Mouse (Mus musculus): ENCODE data around the gene Ebf1.

Ebf1 gene

DNA sequence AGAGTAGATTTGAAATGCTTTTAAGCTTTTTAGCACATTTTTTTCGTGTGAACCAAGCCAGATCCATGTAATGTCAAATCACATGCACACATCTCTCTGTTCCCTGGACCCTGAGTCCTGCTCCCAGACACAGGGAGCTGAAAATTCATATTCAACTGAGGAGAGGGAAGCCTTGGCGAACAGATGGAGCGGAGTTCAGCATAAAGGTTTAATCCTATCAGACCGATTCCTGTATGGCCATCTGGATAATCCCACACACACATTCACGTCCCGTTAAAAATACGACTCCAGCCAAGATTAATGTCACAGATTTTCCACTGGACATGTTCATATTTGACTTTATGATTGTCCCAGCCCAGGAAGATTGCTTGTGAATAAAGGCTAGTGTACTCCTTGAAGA is 282.8 kb downstream of the Ebf1 start:
- peak; percentile 52 for DNase-seq (ENCODE audit: low spot score)

DNA sequence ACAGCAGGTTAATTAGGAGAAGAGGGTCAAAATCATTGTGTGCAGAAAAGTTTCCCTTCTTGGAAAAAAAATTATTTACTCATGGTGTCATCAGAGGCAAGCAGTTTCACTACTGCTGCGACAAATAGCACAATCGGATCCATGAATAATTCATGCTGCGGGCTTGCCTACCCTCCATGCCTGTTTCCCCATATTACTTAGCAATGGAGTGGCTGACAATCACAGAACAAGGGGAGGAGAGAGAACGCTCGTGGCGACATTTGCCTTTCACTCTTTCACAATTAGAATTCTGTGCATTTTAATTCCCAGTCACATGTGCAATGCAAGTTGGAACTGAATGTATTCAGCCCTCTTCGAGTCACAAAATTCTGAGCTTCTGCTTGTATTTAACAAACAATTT is 283.4 kb downstream of the Ebf1 start:
- peak; percentile 50 for DNase-seq (ENCODE audit: low spot score)

DNA sequence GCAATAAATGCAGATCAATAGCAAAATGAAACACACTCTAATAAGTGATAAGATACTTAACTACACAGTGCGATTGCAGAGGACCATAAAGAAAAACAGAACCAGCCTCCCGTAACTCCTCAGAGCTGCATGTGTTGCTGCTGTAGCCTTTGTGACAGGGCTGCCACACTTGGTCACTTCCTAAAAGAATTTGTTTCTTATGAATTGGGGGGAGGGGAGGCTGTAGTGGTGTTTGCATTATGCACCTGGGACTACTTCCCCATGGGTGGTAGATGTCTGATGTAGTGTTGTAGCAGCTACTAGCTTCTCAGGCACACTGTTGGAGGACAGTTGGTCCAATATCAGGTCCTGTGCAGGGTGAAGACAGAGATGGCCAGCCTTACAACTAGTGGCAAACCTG is 284.6 kb downstream of the Ebf1 start:
- no peak for DNase-seq (ENCODE audit: low spot score)

DNA sequence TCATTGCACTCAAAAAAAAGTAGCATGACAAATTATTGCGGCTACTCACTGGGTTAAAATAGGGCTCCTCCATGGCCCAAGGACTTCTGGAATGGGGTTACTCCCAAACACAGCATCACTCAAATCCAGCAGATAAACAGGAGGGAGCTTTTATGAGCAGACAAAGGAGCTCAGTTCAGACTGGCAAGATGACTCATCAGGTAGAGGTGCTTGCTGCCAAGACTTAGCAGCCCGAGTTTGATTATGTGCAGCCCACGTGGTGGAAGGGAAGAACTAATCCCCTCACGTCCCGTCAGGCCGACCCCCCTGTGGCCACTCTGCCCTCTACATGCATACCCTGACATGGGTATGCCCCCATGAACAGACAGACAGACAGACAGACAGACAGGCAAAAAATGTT is 285.0 kb downstream of the Ebf1 start:
- no peak for DNase-seq (ENCODE audit: low spot score)

DNA sequence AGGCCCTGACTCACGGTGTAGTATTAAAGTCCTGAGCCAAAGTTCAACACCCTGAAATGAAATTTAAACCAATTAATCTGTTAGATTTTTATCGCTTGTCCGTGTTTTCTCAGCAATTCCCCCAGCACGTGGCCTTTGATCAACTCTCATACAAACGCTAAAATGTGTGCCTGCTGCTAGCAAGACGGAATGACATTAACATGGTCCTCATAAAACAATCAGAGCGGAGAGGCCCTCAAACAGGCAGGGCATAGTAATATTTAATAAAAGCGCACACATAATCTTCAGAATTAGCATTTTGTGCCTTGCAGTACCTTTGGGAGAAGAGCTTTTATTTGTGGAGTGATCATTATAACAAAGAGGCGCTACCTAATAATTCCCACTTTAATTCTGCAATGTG is 287.0 kb downstream of the Ebf1 start:
- DNase-seq (ENCODE audit: low spot score) = no peak

DNA sequence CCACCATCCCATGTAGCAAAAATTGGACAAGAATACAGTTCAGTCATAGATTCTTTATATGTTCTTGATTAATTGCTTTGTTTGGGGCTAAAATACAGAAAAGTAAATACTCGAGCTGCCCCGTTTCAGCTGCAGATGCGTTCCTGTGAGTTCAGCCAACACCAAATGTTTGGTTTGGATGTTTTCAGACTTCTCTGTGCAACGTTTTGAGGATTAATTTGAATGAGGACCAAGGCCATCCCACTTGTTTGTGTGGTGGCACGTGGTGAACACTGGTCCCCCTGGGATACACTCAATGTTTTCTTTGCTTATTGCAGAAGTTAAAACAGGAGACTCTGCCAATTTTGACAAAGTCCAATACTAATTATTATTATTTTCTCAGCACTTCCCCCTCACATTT is 289.3 kb downstream of the Ebf1 start:
- no peak for DNase-seq (ENCODE audit: low spot score)

DNA sequence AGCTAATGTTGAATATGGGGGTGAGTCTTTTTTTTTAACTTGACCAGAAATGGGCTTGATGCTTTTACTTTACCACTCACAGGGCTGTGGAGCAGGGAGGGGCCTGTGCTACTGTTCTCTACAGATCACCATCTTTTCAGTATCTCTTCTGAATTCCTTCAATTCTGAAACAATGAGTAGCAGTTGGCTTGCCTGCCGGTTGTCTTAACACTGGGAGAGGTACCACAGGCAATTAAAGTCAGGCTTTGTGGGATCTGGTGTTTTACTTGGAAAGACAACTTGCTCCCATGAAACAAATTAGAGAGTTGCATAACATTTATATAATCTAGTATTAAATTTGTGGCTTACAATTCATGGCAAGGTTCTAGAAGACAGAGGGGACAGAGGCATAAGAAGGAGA is 294.6 kb downstream of the Ebf1 start:
- no peak for DNase-seq (ENCODE audit: low spot score)

DNA sequence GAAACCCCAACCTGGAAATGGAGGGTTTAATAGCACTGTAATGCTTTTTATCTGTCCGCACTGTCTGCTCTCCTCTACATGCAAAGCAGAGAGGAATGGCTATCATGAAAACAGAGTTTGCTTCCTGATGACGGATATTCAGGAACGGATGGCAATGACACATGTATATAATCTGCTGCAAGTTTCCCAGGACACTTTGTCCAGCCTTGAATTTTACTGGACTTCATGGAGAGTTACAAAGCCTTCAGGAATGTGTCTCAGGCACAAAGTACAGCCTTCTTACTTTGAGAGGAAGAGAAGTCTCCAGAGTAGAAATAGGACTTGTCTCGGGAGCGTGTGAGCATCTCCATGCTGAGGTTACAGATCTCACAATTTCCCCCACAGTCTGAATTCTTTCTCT is 296.7 kb downstream of the Ebf1 start:
- no peak for DNase-seq (ENCODE audit: low spot score)

DNA sequence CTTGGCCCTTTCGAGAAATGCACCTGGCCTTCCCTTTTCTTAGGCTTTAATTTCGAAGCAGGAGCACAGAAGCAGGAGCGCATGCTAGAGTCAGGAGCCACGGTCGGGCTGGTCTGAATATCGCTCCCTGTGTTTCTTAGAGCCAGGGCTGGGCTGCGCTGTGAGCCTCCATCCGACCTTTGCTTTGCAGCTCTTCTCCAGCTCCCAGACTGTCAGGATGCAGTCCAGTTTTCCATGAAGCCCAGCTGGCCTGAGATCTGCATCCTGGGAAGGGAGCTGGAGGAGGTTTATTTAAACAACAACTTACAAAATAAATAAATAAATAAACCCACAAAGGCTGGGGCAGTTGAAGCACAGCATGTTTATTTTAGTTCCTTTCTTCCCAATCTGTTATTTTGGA is 299.9 kb downstream of the Ebf1 start:
- no peak for DNase-seq (ENCODE audit: low spot score)

DNA sequence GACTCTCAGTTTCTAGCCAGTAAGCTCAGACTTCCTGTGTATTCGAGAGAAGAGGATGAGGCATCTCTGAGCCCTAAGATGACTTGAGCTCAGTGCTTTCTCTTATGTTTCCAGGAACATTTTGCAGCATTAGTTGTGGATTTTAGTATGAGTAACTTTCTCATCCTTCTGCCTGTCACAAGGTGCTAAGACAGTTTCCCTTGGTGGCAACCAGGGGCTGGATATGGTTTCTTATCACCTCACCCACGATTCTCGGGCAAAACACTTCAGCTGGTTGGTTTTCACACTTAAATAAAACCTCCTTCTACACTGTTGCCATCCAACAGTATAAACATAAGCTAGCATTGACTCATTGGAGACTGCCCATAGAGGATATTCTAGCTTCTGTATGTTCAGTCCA is 306.0 kb downstream of the Ebf1 start:
- no peak for DNase-seq (ENCODE audit: low spot score)

DNA sequence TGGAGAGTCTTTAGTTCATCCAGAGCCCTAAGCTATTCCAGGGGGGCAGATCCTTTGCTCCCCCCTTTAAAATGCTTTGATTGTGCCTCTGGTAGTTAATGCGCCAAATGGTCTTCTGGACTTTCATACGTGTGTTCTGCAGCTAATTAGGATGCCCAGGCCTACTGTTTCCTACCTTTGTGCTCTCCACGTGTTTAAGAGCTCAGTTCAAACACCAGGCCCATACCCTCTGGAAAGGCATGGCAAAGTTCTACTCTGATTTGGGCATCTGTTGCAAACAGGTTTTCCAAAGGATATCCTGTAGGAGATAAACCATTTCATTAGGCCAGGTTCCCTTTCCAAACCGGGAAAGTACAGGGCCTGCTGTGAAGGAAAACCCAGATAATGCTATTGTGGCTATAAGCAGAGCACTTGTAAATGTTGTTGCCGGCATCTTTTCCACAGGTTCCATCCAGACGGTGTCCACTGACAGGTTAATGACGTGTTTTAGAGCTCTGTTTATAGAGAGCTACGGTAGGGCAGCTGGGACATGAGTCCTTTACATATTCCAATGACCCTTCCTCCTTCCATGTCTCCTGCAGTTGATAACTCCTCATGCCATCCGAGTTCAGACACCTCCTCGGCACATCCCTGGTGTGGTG is 306.9 kb downstream of the Ebf1 start:
- no peak for DNase-seq (ENCODE audit: low spot score)

DNA sequence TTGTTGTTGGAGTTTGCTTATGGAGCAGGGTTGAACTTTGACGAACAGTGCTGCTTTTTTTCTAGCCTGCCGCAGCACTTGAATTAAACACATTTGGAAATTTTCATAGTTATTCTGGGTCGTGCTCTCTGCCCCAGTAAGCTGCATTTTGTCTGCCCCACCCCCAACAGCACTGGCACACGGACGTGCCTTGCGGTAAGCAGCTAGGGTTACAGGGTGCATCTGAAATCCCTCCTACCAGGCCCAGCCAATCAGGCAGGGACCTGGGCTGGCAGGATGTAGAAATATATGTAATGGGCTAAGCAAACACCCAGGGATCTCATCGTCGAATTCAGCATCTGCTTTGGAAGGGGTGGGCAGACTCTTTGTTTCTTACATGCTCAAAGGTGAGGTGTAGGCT is 307.8 kb downstream of the Ebf1 start:
- no peak for DNase-seq (ENCODE audit: low spot score)

DNA sequence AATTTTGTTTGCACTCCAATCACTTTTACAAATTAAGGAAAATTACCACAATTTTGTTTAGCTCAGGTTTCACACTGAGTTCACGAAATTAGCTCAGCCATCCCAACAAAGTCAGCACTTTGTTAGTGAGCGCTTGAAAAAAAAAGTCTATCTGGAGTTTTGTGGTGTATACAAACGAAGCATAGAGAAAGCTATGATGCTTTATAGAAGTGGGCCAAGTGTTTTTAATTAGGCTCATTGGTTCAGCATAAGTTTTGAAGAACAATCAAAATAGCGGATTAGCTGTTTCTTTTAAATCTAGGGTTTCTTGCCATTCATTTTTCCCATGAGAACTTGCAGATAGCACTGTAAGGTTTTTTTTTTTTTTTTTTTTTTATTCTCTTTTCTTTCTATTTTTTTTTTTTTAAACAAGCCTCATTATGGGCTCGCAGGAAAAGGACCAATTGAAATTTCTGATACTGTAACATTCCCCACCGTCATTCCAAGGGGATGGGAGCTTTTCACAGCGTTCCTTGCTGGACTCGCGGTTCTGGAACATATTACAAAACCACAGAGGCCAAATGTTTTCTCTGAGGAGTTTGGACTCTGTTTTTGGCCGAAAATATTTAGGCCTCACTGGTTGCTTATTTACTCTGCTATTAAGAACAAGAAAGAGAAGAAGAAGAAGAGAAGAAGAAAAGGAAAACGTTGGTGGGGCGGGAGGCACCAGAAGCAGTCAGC is 308.8 kb downstream of the Ebf1 start:
- DNase-seq (ENCODE audit: low spot score) = no peak

DNA sequence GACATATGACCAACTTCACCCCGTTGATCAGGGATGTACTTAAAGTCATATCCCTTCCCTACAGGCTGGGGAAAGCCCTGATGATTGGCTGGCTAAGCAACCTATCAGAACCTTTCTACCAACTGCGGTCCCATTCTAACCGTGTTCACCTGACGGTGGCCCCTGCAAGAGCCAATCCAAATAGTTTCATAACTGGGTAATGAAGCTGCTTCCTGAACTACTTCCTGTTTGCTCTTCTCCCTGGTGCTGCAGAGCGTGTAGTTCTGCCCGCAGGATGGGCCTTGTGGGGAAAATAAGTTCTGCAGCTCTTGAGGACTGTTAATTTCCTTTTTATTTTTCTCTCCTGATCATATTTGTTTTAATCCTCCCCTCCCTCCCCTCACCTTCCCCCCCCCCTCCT is 311.3 kb downstream of the Ebf1 start:
- no peak for DNase-seq (ENCODE audit: low spot score)

DNA sequence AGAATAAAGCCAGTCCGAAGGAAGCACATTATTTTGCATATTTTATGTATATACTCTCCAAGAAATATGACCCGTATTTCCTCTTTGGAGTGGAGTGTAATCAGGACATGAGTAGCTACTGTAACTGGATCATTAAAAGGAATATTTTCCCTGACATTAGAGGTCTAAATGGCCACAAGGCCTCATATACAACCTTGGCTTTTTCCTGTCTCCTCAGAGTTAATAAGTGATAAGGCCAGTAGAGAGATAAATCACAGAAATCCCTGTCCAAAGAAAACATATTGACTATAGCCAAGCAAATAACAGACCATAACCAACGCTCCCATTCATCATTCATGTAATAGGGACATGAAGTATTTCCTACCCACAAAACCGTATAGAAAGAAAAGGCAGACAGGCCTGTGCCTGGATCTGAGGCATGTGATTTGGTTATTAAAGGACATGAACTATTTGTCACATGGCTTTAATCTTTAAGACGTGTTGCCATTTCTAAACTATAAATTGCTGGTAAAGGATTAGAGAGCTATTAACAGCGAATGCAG is 315.9 kb downstream of the Ebf1 start:
- DNase-seq (ENCODE audit: low spot score) = no peak

DNA sequence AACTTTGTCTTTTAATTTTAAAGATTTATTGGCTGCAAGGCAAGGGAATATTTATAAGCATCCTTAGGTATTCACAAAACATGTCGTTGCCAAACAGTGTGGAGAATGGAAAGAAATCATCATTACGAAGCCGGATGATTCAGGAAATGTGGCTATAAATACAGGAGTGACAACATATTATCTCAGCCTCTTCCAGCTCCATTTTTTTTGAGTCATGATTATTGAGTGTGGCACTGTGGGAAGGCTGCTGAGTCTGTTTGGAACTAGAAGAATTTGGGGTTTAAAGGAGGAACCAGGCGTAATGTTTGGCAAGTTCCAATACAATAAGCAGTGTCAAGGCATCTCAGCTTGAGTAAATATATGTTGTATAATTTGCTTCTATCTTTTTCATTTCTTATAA is 326.7 kb downstream of the Ebf1 start:
- DNase-seq (ENCODE audit: low spot score) = no peak

DNA sequence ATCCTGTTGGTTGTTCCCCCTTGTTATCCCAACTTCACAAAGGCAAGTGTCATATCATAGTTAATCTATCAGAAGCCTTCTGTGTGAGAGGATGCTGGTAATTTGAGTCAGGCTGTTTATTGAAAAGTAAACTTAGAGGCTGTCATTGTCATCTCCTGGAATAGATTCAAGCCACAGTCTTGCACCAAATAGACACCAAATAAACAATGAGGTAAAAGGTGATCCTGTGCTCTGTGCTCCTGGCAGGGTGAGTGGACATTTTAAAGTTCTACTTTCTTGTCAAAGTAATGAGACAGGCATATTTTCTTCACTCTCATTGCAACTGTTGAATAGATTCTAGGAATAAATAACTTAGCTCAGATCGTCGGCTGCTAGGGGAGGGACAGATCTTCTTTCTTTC is 327.3 kb downstream of the Ebf1 start:
- DNase-seq (ENCODE audit: low spot score) = no peak

DNA sequence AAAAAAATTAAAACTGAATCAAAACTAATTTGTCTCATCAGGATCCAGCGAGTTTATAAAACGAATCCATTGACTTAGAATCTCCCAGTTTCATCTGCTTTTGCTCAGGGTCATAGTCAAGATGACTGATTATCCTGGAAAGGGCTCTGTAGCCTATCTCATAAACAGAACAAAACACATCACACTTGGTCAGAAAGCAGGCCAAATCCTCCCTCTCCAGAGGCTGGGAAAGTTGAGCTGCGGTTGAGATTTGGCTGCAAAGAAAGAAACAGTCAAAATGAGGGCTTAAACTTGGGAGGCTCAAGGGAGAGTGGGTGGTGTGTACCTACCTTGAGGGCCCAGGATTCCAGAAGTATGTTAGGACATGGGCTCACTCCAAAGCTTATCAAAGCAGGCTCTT is 329.5 kb downstream of the Ebf1 start:
- DNase-seq (ENCODE audit: low spot score) = no peak

DNA sequence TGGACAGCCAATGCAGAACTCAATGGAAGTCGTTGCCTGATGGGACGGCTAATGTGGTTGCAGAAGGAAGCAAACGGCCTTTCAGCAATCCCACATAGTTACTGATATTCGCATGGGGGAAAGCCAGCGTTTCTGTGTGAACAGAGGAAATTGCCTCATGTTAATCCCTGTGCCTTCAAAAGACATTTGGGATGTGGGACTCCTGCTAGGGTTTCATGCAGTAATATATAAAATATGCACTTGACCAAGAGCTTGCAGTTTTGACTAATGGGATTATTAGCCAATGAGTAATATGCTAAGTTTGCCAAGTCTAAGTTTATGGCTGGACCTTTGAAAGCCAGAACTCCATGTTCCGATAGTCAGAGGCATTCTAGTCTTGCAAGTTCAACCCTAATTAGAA is 331.4 kb downstream of the Ebf1 start:
- DNase-seq (ENCODE audit: low spot score) = no peak

DNA sequence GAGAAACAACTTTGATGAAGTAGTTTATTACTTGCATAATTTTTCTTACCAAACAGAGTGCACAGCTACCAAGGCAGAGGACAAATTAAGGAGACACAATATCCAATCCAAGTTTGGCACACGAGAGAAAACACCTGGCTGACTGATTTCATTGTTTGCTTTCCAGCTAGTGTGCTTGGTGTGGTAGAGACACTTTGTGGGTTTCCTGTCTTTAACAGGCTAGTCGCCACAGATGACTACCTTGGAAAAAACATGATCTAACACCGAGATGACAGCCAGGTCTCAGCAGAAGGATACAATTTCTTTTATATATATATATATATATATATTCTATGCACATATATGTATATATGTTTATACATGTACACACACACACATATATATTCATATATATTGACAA is 332.0 kb downstream of the Ebf1 start:
- DNase-seq (ENCODE audit: low spot score) = no peak

DNA sequence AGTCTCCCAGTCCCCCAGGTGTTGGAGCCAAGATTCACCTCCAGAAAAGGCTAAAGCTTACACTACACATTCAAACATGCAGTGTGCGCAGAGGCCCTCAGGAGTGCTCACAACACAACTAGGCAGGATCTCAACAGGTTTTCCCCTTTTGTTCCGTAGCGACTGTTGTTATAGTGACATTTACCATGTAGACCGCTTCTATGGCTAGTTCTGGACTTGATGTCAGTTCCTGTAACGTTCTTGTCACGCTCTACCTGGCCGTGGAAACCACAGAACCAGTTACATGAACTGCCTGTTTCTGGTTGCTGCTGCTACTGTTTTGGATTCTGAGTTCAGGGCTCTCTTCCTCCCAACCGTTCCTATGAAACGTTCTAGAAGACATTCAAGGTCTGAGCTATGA is 333.2 kb downstream of the Ebf1 start:
- no peak for DNase-seq (ENCODE audit: low spot score)

DNA sequence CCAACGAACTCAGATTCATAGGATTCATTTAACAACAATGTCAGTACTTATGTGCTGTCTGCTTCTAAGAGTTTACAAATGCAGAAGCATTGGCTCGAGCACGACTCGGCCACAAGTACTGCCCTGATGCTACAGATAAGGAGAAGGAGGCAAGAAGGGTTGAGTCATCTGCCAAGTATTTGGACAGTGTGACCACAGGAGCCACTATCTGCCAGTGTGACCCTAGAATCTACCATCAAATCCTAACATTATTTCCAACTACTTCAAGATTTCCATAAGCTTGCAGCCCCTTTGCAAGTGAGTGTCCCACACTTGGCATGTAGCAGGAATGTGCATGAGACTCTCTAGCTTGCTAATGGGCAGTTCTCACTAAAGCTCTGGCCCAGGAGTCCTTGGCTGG is 334.4 kb downstream of the Ebf1 start:
- DNase-seq (ENCODE audit: low spot score) = no peak

DNA sequence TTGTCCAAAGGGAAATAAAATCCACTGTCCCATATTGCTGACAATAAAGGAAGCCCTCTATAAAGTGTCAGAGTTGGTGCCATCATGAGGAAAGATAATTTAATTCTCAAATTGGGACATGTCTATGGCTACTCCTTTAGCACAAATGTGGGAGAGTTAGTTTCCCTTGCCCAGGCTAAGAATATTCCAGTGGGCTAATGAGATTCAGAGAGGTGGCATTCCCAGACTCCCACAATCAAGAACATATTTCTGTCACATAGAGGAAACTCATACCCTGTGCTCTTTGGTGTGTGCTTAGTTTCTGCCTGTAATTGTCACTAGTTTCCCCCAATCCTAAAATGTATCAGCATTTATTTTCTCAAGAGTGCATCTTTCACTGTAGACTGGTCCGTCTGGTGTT is 336.2 kb downstream of the Ebf1 start:
- no peak for DNase-seq (ENCODE audit: low spot score)

DNA sequence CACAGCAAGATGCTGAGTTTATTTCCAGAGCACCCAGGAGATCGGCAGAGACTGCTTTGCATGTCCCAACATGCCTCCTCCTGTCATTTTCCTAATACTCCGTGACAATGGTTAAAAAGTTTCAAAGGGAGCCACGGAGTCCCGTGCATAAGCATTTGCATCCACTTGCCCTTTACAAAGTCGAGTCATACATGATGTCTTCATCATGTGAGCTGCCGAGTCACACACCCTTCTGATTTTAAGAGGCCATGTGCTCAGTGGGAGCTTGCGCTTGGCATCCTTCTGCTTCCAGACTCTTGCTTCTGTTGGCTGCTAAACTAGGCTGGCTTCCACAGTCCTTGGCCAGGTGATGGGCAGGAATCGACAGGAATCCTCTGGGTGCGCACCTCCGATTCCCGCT is 336.7 kb downstream of the Ebf1 start:
- no peak for DNase-seq (ENCODE audit: low spot score)

Measured in retina, embryonic 14.5 days (tissue).